Mouse (Mus musculus): ENCODE data around the gene Stk16. TPM values are rescaled to one million over a fixed set of nuclear protein-coding genes. Genes with fewer than 3 reads are reported as not detected.

Gene Stk16
- 76.3 to 89.8 TPM (median 88.1 TPM) in 4 replicates for total RNA-seq (2023)

DNA sequence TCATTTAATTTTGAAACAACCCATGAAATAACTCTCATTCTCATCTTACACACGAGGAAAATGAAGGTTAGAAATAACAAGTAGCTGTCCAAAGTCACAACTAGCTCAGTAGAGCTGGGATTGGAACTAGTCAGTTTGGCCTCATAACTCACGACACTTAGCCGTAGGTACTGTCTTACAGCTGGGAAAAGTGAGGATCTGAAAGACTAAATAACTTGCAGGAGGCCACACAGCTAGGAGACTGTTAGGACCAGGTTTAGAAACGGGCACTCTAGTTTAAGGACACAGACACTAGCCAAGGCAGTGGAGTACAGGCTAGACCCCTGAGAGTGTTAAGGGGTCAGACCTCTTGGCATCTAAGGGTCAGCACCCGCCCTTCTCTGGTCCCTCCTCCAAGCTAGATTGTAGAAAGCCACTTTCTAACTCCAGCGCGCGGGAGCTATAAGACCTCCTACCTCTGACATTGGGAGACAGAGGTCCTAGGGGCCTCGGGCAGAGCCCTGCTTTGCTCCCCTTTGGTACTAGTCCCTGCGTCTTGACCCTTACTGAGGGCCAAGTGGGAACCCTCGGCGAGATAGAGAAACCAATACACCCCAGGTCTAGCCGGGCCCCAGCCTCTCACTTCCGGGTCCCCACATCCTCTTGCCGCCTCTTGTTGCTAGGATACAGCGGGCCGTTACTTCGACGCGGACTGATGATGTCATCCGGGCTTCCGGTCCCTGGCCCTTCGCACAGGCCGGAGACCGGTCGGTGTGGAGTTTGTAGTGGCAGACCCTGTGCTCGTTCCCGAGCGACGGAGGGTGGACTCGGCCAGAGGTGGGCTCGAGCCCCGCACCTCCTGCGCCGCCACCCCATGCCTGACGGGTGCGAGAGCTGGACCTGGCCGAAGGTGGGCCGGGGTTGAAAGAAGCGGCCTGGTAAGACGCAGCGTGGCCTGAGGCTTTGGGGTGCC, at the start of gene Stk16, which contains the start of gene Glb1l:
TSS of gene Stk16 (plus strand) at position 703 of the 952 bp plus-strand sequence.
TSS of gene Glb1l (minus strand) at position 678 of the 952 bp plus-strand sequence.

DNA sequence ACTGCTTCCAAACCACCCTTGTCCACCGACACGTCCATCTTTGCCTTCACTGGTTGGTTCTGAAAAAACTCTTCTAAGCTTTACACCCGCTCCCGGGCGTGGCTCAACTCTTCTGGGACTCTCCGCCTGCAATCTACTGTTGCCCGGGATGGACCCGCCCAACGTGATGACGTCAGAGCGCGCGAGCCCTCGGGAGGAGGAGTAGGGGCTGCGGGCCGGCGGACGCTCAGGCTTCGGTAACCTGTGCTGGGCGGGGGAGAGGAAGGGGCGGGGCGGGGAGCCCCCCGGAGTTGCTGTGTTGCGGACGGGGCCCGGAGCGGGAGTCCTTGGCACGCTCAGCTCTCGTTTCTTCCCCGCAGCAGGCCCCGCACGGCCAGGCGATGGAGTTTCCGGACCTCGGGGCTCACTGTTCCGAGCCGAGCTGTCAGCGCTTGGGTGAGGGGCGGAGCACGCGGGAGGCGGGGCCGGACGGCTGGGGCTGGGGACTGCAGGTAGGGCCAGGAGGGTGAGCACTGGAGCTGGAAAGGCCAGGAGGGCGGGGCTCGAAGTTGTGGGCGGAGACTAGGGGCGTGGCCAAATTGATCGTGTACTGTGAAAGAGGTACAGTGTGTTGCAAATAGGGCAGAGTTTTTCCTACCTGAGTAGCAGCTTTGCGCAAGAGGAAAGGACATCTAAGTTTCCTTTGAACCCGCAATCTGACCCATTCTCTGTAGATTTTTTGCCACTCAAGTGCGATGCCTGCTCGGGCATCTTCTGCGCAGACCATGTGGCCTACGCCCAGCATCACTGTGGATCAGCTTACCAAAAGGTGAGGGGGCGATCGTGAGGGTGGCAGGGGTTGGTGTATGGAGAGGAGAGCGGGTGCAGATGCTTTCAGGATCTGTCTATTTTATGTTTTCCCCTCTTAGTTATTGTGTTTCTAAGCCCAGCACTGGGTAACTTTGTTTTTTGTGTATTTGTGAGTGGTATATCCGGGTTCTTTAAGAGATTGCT, 41.9 kb upstream of the Stk16 start, which contains the start of gene Zfand2b:
TSS of gene Zfand2b (plus strand) at position 175 of the 993 bp plus-strand sequence.

DNA sequence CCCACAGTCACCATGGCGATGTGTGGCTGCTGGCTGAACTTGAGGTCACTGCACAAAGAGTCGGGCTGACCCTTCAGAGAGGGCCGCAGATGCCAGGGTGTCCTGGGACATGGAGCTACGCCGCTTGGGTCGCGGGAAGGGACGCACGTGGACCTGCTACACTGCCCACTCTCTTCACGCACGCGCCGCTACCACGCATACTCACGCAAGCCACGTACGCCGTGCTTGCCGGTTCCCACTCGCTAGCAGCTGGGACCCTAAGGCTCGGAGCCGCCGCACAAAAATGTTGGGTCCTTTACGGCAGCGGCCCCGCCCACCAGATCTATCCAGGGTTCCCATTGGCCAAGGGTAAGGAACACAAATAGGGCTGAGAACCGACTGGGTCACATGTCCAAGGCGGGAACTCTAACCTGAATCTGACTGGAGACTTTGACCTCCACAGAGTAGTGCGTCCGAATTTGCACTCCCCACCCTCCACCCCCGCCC, 30.5 kb upstream of the Stk16 start, which contains the start of gene Abcb6:
TSS of gene Abcb6 (minus strand) at position 288 of the 486 bp plus-strand sequence.

DNA sequence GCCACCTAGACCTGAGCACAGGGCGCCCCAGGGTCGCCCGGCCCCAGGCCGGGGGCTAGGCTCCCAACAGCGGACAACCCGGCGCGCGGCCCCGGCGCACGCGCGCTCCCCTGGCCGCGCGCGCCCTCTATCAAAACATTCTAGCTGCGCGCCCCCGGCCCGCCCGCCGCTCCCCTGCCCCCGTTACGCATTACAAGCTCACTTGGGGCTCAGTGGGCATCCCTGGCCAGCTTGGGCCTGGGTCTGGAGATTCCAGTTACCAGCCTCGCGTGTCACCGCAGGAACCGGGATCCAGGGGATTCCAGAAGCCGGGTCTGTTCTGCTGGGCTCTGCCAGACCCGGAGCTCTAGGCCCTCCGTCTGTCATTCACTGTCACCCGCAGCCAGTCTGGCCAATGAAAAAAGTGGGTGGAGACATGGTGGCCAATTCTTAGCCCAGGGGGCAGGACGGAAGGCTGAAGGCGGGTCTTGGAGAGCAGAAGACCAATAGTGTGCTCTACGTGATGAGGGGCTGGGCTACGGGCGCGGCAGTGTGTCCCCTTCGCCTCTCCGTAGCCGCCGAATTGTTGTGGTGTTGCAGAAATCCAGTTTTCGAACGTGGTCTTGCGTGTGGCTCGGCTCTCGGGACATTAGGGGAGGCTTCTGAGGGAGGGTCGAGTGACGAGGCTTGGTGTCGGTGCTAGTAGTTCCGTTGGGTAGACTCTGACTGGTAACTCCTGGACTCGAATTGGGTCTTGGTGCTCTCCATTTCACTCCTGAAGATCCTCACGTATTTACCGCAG, 18.8 kb upstream of the Stk16 start, which contains the start of the genes Ankzf1 and Atg9a:
TSS of gene Ankzf1 (plus strand) at position 530 of the 781 bp plus-strand sequence.
TSS of gene Atg9a (minus strand) at position 575 of the 781 bp plus-strand sequence.

DNA sequence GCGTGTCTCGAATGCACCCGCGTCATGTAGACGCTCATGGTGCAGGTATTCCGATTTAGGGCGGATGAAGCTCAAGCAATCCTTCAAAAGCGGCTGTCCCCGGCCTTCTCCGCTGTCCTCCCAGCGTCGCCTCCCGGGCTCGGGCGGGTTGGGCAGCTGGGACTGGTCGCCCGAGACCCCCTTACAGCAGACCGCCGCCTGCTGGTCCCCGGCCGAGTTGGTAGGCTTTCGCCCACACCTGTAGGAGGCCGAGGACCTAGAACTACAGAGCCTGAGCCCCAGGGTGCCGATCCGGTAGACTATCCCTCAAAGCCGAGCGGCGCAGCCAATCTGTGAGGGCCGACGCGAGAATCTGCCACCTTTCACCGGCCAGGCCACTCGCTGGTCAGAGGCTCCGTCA, 8.9 kb downstream of the Stk16 start, which contains the start of gene Tuba4a:
TSS of gene Tuba4a (minus strand) at position 335 of the 400 bp plus-strand sequence.

DNA sequence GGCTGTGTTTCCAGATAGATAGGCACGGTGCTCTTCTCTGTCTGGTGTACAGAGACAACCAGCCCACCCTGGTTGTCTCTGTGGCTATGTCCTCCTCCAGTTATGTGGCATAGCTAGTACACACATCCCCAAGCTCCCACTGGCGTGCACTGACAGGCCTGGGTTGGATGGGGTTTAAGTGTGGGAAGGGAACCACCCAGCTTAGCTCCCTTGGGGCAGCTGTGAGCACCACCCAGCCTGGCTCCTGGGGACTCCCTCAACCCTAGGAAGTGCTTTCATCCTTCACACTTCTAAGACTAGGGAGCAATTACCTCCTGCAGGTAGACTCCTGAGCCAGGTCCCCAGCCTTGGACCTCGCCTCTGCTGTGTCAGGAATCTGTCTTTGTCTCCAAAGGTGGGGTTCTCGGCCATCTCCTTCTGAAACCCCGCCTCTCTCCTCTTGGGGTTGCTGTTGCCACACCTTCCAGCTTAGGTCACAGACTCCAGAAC, 21.1 kb downstream of the Stk16 start, which contains the start of gene A630095N17Rik:
TSS of gene A630095N17Rik (minus strand) at position 439 of the 489 bp plus-strand sequence.

DNA sequence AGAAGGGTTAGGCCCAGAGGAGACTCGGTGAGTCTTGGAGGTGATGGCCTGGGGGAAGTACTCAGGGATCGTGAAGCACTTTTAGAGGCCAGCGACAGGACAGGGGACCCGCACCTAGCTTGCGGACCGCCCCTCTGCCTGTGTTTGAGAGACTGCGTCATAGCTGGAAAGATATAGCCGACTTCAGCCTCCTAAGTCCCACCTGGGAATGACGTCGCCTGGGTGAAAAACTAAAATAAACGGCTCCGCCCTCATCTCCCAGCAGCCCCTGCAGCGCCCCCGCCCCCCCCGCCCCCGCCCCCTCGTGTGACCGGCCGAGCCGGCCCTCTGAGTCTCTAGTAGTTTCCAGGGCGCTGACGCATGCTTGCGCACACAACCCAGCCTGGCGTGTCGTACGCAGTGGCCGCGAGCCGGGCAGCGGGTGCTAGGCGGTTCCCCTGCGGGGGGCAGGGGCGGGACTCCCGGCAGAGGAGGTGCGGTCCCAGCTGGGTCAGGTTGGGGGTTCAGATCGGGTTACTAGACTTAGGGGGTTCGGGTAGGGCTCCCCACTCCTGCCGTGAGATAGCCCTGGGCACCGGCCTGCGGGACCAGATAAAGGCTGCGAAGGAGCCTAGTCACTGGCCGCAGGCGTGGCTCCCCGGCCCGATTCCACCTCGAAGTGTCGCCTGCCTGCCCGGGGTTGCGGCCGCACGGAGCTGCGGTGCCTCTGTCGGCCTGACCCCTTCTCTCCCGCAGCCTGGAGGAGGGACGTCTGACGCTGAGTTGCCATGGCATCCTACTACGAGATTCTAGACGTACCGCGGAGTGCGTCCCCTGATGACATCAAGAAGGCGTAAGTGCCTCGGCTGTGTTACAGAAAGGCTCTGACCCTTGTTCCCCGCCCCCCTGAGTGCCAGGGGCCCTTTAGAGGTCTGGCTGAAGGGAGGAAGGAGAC, 25.7 kb downstream of the Stk16 start, which contains the start of gene Dnajb2:
TSS of gene Dnajb2 (plus strand) at position 290 of the 934 bp plus-strand sequence.

DNA sequence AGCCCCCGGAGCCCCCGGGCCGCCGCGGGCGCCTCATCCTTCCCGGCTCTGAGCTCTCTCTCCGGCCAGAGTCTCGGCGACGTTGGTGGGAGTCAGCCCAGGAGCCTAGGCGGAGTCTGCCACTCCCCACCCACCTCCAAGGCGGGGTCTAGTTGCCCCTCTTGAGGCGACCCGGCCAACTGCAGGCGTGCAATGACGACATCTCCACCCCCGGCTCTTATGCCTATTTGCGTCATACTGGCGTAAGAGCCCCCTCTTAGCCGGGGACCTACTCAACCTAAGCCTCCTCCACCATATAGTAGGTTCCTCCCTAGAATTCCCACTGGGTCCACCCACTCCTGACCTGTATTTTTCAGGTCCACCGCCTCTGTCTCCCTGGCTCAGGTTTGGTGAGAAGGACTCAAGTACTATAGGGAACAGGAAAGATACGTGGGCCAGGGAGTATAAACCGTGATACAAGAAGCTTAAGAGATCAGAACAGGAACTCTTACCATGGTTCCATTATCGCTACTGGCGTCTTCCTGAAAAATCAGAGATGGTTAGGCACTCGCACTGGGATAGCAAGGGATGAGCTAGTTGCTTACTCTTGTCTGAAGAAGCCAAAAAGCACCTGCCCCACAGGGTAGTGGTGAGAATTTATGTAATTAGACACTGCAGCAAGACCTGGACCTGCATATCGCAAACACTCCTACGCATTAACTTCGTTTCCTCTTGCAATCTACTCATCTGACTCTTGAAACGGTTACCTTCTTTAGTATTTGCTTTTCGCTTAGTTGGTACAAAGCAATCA, 53.6 kb downstream of the Stk16 start, which contains the start of gene Ptprn:
TSS of gene Ptprn (minus strand) at position 412 of the 790 bp plus-strand sequence.

Other genes starting within 250 kb of the Stk16 start
- 3.1 to 6.8 TPM (median 4.8 TPM) in 4 replicates for gene Nhej1, start 85.6 kb upstream of the Stk16 start, total RNA-seq (2023)
- 0.85 to 2.7 TPM (median 1.2 TPM) in 4 replicates for gene Slc23a3, start 76.9 kb upstream of the Stk16 start, total RNA-seq (2023)
- gene Cnppd1, start 68.1 kb upstream of the Stk16 start, total RNA-seq (2023), result 107 to 110 TPM (median 109 TPM) in 4 replicates
- gene Retreg2, start 68.1 kb upstream of the Stk16 start, total RNA-seq (2023), result 71.5 to 78.8 TPM (median 75.5 TPM) in 4 replicates
- gene Zfand2b, start 42.2 kb upstream of the Stk16 start, total RNA-seq (2023), result 37.1 to 48.7 TPM (median 44.9 TPM) in 4 replicates
- gene Abcb6, start 30.4 kb upstream of the Stk16 start, total RNA-seq (2023), result 2.5 to 4.2 TPM (median 3.0 TPM) in 4 replicates
- gene Ankzf1, start 18.7 kb upstream of the Stk16 start, total RNA-seq (2023), result 26.6 to 34.8 TPM (median 29.9 TPM) in 4 replicates
- gene Atg9a, start 18.6 kb upstream of the Stk16 start, total RNA-seq (2023), result 33.7 to 38.7 TPM (median 34.2 TPM) in 4 replicates
- 16.0 to 21.1 TPM (median 17.4 TPM) in 4 replicates for gene Glb1l, start within 50 bp of the Stk16 start, total RNA-seq (2023)
- 203 to 235 TPM (median 208 TPM) in 4 replicates for gene Tuba4a, start 9.0 kb downstream of the Stk16 start, total RNA-seq (2023)
- not detected in 4 replicates for gene A630095N17Rik, start 21.3 kb downstream of the Stk16 start, total RNA-seq (2023)
- gene Dnajb2, start 25.6 kb downstream of the Stk16 start, total RNA-seq (2023), result 82.6 to 94.0 TPM (median 85.3 TPM) in 4 replicates
- not detected in 4 replicates for gene Ptprn, start 53.7 kb downstream of the Stk16 start, total RNA-seq (2023)
- gene Resp18, start 67.6 kb downstream of the Stk16 start, total RNA-seq (2023), result not detected in 4 replicates
- 48.7 to 54.7 TPM (median 50.8 TPM) in 4 replicates for gene Dnpep, start 107.2 kb downstream of the Stk16 start, total RNA-seq (2023)
- gene Des, start 149.5 kb downstream of the Stk16 start, total RNA-seq (2023), result not detected in 4 replicates
- not detected in 4 replicates for gene Speg, start 164.5 kb downstream of the Stk16 start, total RNA-seq (2023)
- gene Gmppa, start 225.1 kb downstream of the Stk16 start, total RNA-seq (2023), result 49.9 to 75.1 TPM (median 61.8 TPM) in 4 replicates
- gene Asic4, start 239.6 kb downstream of the Stk16 start, total RNA-seq (2023), result not detected in 4 replicates

Measured in B cell, adult 62 days (primary cell).